ENCODE assay signal across 8 mouse cellular contexts in genomic region chr4:108406138-108406860, GRCm38 (mm10). TPM values are rescaled to one million over a fixed set of nuclear protein-coding genes. Genes with fewer than 3 reads are reported as not detected.
DNase-seq lines count a peak whose midpoint lies in the region; ATAC-seq and TF ChIP-seq lines count a peak whose summit lies in the region.

No protein-coding gene starts in this region.

- H3K4me1 ChIP-seq in forebrain, embryonic 10.5 days: peaks cover 41% of the 10 kb centered on the region
- peaks cover 26% of the 10 kb centered on the region for H3K4me1 ChIP-seq in heart, embryonic 13.5 days
- H3K4me1 ChIP-seq in kidney, postnatal 0 days (replicated peaks; ENCODE audit: insufficient read depth, low read length): peaks cover 20% of the 10 kb centered on the region
- H3K4me1 ChIP-seq in liver, embryonic 13.5 days (replicated peaks): peaks cover 21% of the 10 kb centered on the region
- H3K4me1 ChIP-seq in neural tube, embryonic 11.5 days (ENCODE audit: control insufficient read depth, insufficient read depth, low read length): peaks cover 8% of the 10 kb centered on the region
- H3K4me1 ChIP-seq in stomach, postnatal 0 days (replicated peaks; ENCODE audit: control insufficient read depth, insufficient read depth): no peaks in the 10 kb centered on the region

- peak overlapping the region; percentile 83 for H3K4me2 ChIP-seq in heart, embryonic 13.5 days
- peak overlapping the region; percentile 73 for H3K4me2 ChIP-seq in kidney, postnatal 0 days (ENCODE audit: low read length)
- peak overlapping the region; percentile 65 for H3K4me2 ChIP-seq in liver, embryonic 13.5 days
- peak overlapping the region; percentile 67 for H3K4me2 ChIP-seq in neural tube, embryonic 11.5 days (ENCODE audit: low read depth)
- peak overlapping the region; percentile 77 for H3K4me2 ChIP-seq in stomach, postnatal 0 days (replicated peaks; ENCODE audit: low read depth)

- peak overlapping the region; percentile 88 for H3K27ac ChIP-seq in forebrain, embryonic 10.5 days
- H3K27ac ChIP-seq in heart, embryonic 13.5 days (replicated peaks): peak overlapping the region; percentile 83
- peak overlapping the region; percentile 81 for H3K27ac ChIP-seq in kidney, postnatal 0 days
- peak overlapping the region; percentile 23; the same call in 1 of the 2 replicates for H3K27ac ChIP-seq in liver, embryonic 13.5 days
- no peak overlapping the region for H3K27ac ChIP-seq in neural tube, embryonic 11.5 days (ENCODE audit: low read depth, low read length)
- H3K27ac ChIP-seq in stomach, postnatal 0 days (replicated peaks): peak overlapping the region; percentile 91

- peaks cover 14% of the 10 kb centered on the region; the same call in 1 of the 2 replicates for H3K27me3 ChIP-seq in forebrain, embryonic 10.5 days (ENCODE audit: poor library complexity, severe bottlenecking)
- no peaks in the 10 kb centered on the region for H3K27me3 ChIP-seq in heart, embryonic 13.5 days (replicated peaks)
- H3K27me3 ChIP-seq in kidney, postnatal 0 days (ENCODE audit: insufficient read depth, low read length): no peaks in the 10 kb centered on the region
- H3K27me3 ChIP-seq in liver, embryonic 13.5 days: peaks cover 41% of the 10 kb centered on the region
- H3K27me3 ChIP-seq in neural tube, embryonic 11.5 days (ENCODE audit: control insufficient read depth, insufficient read depth, low read length): no peaks in the 10 kb centered on the region
- H3K27me3 ChIP-seq in stomach, postnatal 0 days (ENCODE audit: control insufficient read depth, insufficient read depth, low read length): no peaks in the 10 kb centered on the region

- peak; percentile 41; the same call in 1 of the 2 replicates for ATAC-seq in heart, embryonic 13.5 days (ENCODE audit: extremely low read depth, insufficient number of reproducible peaks, low FRiP score, low TSS enrichment)
- peak; percentile 79 for ATAC-seq in kidney, postnatal 0 days (replicated peaks; ENCODE audit: low FRiP score, low read depth)
- no peak for ATAC-seq in liver, embryonic 13.5 days (ENCODE audit: low read depth)
- peak; percentile 65 for ATAC-seq in neural tube, embryonic 11.5 days (ENCODE audit: insufficient read depth, low FRiP score, low TSS enrichment)
- ATAC-seq in stomach, postnatal 0 days (ENCODE audit: low FRiP score, low TSS enrichment): peak; percentile 69

- H3K9ac ChIP-seq in heart, embryonic 13.5 days: peak overlapping the region; percentile 88
- peak overlapping the region; percentile 73 for H3K9ac ChIP-seq in kidney, postnatal 0 days (ENCODE audit: low read depth, low read length)
- peak overlapping the region; percentile 58 for H3K9ac ChIP-seq in liver, embryonic 13.5 days
- H3K9ac ChIP-seq in neural tube, embryonic 11.5 days (ENCODE audit: low read length): peak overlapping the region; percentile 73
- peak overlapping the region; percentile 84 for H3K9ac ChIP-seq in stomach, postnatal 0 days (ENCODE audit: low read length)

- peak overlapping the region; percentile 54 for H3K4me3 ChIP-seq in forebrain, embryonic 10.5 days
- peak overlapping the region; percentile 59 for H3K4me3 ChIP-seq in heart, embryonic 13.5 days
- peak overlapping the region; percentile 42 for H3K4me3 ChIP-seq in kidney, postnatal 0 days (replicated peaks; ENCODE audit: low read depth, low read length)
- H3K4me3 ChIP-seq in liver, embryonic 13.5 days (replicated peaks): peak overlapping the region; percentile 51
- peak overlapping the region; percentile 37 for H3K4me3 ChIP-seq in neural tube, embryonic 11.5 days (ENCODE audit: low read depth, low read length)
- peak overlapping the region; percentile 49 for H3K4me3 ChIP-seq in stomach, postnatal 0 days (ENCODE audit: low read depth, low read length)

- no peak for TF ChIP-seq EP300 in stomach, postnatal 0 days (optimal IDR thresholded peaks at IDR 0.05)

- peak; percentile 55 for DNase-seq in layer of hippocampus, adult 11-12 months (ENCODE audit: low spot score)
- no peak for DNase-seq in layer of hippocampus, adult 9-10 months (ENCODE audit: low spot score)
- DNase-seq in forebrain, embryonic 10.5 days (ENCODE audit: extremely low spot score, low spot score): peak; percentile 62
- peak; percentile 76 for DNase-seq in kidney, postnatal 0 days (ENCODE audit: low spot score)
- no peak for DNase-seq in liver, embryonic 13.5 days
- DNase-seq in neural tube, embryonic 11.5 days (ENCODE audit: low spot score): peak; percentile 70
- peak; percentile 61 for DNase-seq in stomach, postnatal 0 days (ENCODE audit: low spot score)

- peaks cover 4% of the 10 kb centered on the region; the same call in 1 of the 2 replicates for H3K9me3 ChIP-seq in forebrain, embryonic 10.5 days
- peaks cover 4% of the 10 kb centered on the region; the same call in 1 of the 2 replicates for H3K9me3 ChIP-seq in heart, embryonic 13.5 days
- no peaks in the 10 kb centered on the region for H3K9me3 ChIP-seq in kidney, postnatal 0 days (replicated peaks; ENCODE audit: low read length)
- H3K9me3 ChIP-seq in liver, embryonic 13.5 days (replicated peaks): no peaks in the 10 kb centered on the region
- no peaks in the 10 kb centered on the region for H3K9me3 ChIP-seq in neural tube, embryonic 11.5 days (ENCODE audit: control insufficient read depth, low read length)
- H3K9me3 ChIP-seq in stomach, postnatal 0 days (ENCODE audit: control insufficient read depth, low read length): no peaks in the 10 kb centered on the region

- no peak for TF ChIP-seq CTCF in kidney, postnatal 0 days (IDR thresholded peaks at IDR 0.05; ENCODE audit: low read depth)
- TF ChIP-seq CTCF in stomach, postnatal 0 days (IDR thresholded peaks at IDR 0.05; ENCODE audit: low read depth): no peak

- peaks cover 10% of the 10 kb centered on the region; the same call in 1 of the 2 replicates for H3K36me3 ChIP-seq in forebrain, embryonic 10.5 days (replicated peaks)
- peaks cover 21% of the 10 kb centered on the region for H3K36me3 ChIP-seq in heart, embryonic 13.5 days
- 0 out of 2 replicates have a peak, but pooled peaks cover 2% of the 10 kb centered on the region for H3K36me3 ChIP-seq in kidney, postnatal 0 days (ENCODE audit: insufficient read depth, low read length)
- H3K36me3 ChIP-seq in liver, embryonic 13.5 days: no peaks in the 10 kb centered on the region
- H3K36me3 ChIP-seq in neural tube, embryonic 11.5 days (ENCODE audit: control insufficient read depth, insufficient read depth, low read length): no peaks in the 10 kb centered on the region
- H3K36me3 ChIP-seq in stomach, postnatal 0 days (ENCODE audit: control insufficient read depth, insufficient read depth, low read length): no peaks in the 10 kb centered on the region

- WGBS in forebrain, embryonic 10.5 days: 1% methylated on average over 52 of the region's 52 CpGs
- whole genome bisulfite sequencing in heart, embryonic 13.5 days: 3% methylated on average over 52 of the region's 52 CpGs
- 2% methylated on average over 49 of the region's 52 CpGs for WGBS in kidney, postnatal 0 days
- WGBS in liver, embryonic 13.5 days (ENCODE audit: insufficient replicate concordance): 5% methylated on average over 52 of the region's 52 CpGs
- WGBS in neural tube, embryonic 11.5 days: 2% methylated on average over 52 of the region's 52 CpGs
- WGBS in stomach, postnatal 0 days: 4% methylated on average over 49 of the region's 52 CpGs

RNA-seq across cellular contexts. Expression of gene Gpx7, which starts 0.5 kb away (rescaled TPM):
- polyA plus RNA-seq in forebrain, embryonic 10.5 days (2016; fragmentation: Nextera tagmentation; extraction: Ambion mirVana): 30.5 and 34.8 TPM in 2 replicates
- polyA plus RNA-seq in heart, embryonic 13.5 days (2015; fragmentation: Nextera tagmentation; extraction: Ambion mirVana): 61.6 and 61.9 TPM in 2 replicates
- polyA plus RNA-seq in kidney, postnatal 0 days (2015; fragmentation: Nextera tagmentation; extraction: Ambion mirVana): 60.4 and 61.1 TPM in 2 replicates
- 10.4 and 12.4 TPM in 2 replicates for polyA plus RNA-seq in liver, embryonic 13.5 days (2015; fragmentation: Nextera tagmentation; extraction: Ambion mirVana)
- polyA plus RNA-seq in neural tube, embryonic 11.5 days (2014; fragmentation: Nextera tagmentation; extraction: Ambion mirVana): 51.3 and 51.7 TPM in 2 replicates
- 34.5 and 35.5 TPM in 2 replicates for polyA plus RNA-seq in stomach, postnatal 0 days (2015; fragmentation: Nextera tagmentation; extraction: Ambion mirVana)

RNA-seq across cellular contexts. Expression of gene Shisal2a, which starts 23.1 kb away (rescaled TPM):
- polyA plus RNA-seq in forebrain, embryonic 10.5 days (2016; fragmentation: Nextera tagmentation; extraction: Ambion mirVana): 1.7 and 1.8 TPM in 2 replicates
- polyA plus RNA-seq in heart, embryonic 13.5 days (2015; fragmentation: Nextera tagmentation; extraction: Ambion mirVana): 1.1 and 1.8 TPM in 2 replicates
- polyA plus RNA-seq in kidney, postnatal 0 days (2015; fragmentation: Nextera tagmentation; extraction: Ambion mirVana): 0.66 and 0.70 TPM in 2 replicates
- 0.20 and 0.53 TPM in 2 replicates for polyA plus RNA-seq in liver, embryonic 13.5 days (2015; fragmentation: Nextera tagmentation; extraction: Ambion mirVana)
- 2.7 and 4.3 TPM in 2 replicates for polyA plus RNA-seq in neural tube, embryonic 11.5 days (2014; fragmentation: Nextera tagmentation; extraction: Ambion mirVana)
- 4.5 and 4.9 TPM in 2 replicates for polyA plus RNA-seq in stomach, postnatal 0 days (2015; fragmentation: Nextera tagmentation; extraction: Ambion mirVana)

RNA-seq across cellular contexts. Expression of gene Tut4, which starts 52.9 kb away (rescaled TPM):
- 83.3 and 85.1 TPM in 2 replicates for polyA plus RNA-seq in forebrain, embryonic 10.5 days (2016; fragmentation: Nextera tagmentation; extraction: Ambion mirVana)
- polyA plus RNA-seq in heart, embryonic 13.5 days (2015; fragmentation: Nextera tagmentation; extraction: Ambion mirVana): 44.4 and 45.6 TPM in 2 replicates
- 56.6 and 56.9 TPM in 2 replicates for polyA plus RNA-seq in kidney, postnatal 0 days (2015; fragmentation: Nextera tagmentation; extraction: Ambion mirVana)
- 19.2 and 23.1 TPM in 2 replicates for polyA plus RNA-seq in liver, embryonic 13.5 days (2015; fragmentation: Nextera tagmentation; extraction: Ambion mirVana)
- polyA plus RNA-seq in neural tube, embryonic 11.5 days (2014; fragmentation: Nextera tagmentation; extraction: Ambion mirVana): 66.8 and 68.0 TPM in 2 replicates
- polyA plus RNA-seq in stomach, postnatal 0 days (2015; fragmentation: Nextera tagmentation; extraction: Ambion mirVana): 29.4 and 33.8 TPM in 2 replicates

Comparison
In these comparisons a context has a peak if more than half of its experiments do, and no peak if none do; other contexts are left out.
1. DNase-seq: peak in layer of hippocampus, adult 11-12 months (single experiment), forebrain, embryonic 10.5 days (single experiment), kidney, postnatal 0 days (single experiment), neural tube, embryonic 11.5 days (single experiment) and stomach, postnatal 0 days (single experiment); none in layer of hippocampus, adult 9-10 months (single experiment) and liver, embryonic 13.5 days (single experiment).
2. Peak in every context shown above with its lines, with median percentiles within 50 percentile points of each other: H3K4me3 ChIP-seq, H3K4me2 ChIP-seq and H3K9ac ChIP-seq.